Mouse (Mus musculus) adrenal gland, postnatal 10 days (tissue): Measurements from ENCODE around the gene Timm17a. TPM values are rescaled to one million over a fixed set of nuclear protein-coding genes. Genes with fewer than 3 reads are reported as not detected.

ENCODE experiments used
- DNase-seq: peaks from one replicate; pipeline ENCODE4 v3.0.0; 2021; ENCODE audit warnings: mixed read lengths
- total RNA-seq, 2 experiments: library from RNA; stranded (reverse); gene quantifications; 2 replicates each; pipeline ENCODE4 v1.2.3; 2021

The Timm17a gene
- total RNA-seq, 2 experiments from 2014 or later = 277 to 292 TPM

- DNase-seq = peak; percentile 92
Measured at GRCm38 (mm10) chr1:135280646-135281045, 32.9 kb downstream of the Timm17a start.

GRCm38 (mm10) chr1:135271371-135271770 is 42.2 kb downstream of the Timm17a start:
- DNase-seq = no peak

- no peak for DNase-seq
Measured at GRCm38 (mm10) chr1:135267663-135268446, 45.7 kb downstream of the Timm17a start.

- DNase-seq = peak; percentile 29
Measured at GRCm38 (mm10) chr1:135265834-135266233, 47.7 kb downstream of the Timm17a start.

GRCm38 (mm10) chr1:135263316-135263715 is 50.3 kb downstream of the Timm17a start:
- no peak for DNase-seq

- DNase-seq = no peak
Measured at GRCm38 (mm10) chr1:135262329-135262728, 51.2 kb downstream of the Timm17a start.

GRCm38 (mm10) chr1:135260931-135261330 is 52.6 kb downstream of the Timm17a start:
- no peak for DNase-seq

- peak; percentile 87 for DNase-seq
Measured at GRCm38 (mm10) chr1:135259128-135259436, 54.5 kb downstream of the Timm17a start.

GRCm38 (mm10) chr1:135258380-135259127 is 55.0 kb downstream of the Timm17a start, which contains the start of gene Elf3:
TSS of gene Elf3 (minus strand) at chr1:135258568.
- peak; percentile 74 for DNase-seq

GRCm38 (mm10) chr1:135256299-135256698 is 57.3 kb downstream of the Timm17a start:
- peak; percentile 35 for DNase-seq

GRCm38 (mm10) chr1:135252854-135253253 is 60.7 kb downstream of the Timm17a start:
- DNase-seq = no peak

GRCm38 (mm10) chr1:135251405-135251804 is 62.2 kb downstream of the Timm17a start:
- DNase-seq = no peak

GRCm38 (mm10) chr1:135250706-135251105 is 62.9 kb downstream of the Timm17a start:
- DNase-seq = no peak

GRCm38 (mm10) chr1:135248434-135248850 is 65.1 kb downstream of the Timm17a start:
- DNase-seq = no peak

Other genes with a start within 250 kb of the Timm17a start
- 10 to 100 TPM; 20.5 to 28.4 TPM for gene Lgr6, start 208.5 kb downstream of the Timm17a start, total RNA-seq
- 1 to 10 TPM; 1.8 to 2.5 TPM for gene Ptpn7, start 181.1 kb downstream of the Timm17a start, total RNA-seq
- 10 to 100 TPM; 49.2 to 57.7 TPM for gene Arl8a, start 167.0 kb downstream of the Timm17a start, total RNA-seq
- gene Gpr37l1, start 146.1 kb downstream of the Timm17a start, total RNA-seq = 1 to 10 TPM; 1.3 to 2.8 TPM
- gene Elf3, start 55.2 kb downstream of the Timm17a start, total RNA-seq = under 1 TPM; 0.21 to 0.39 TPM
- 10 to 100 TPM; 40.0 to 56.1 TPM for gene Rnpep, start 29.7 kb downstream of the Timm17a start, total RNA-seq
- gene Lmod1, start 11.0 kb upstream of the Timm17a start, total RNA-seq = 1 to 10 TPM; 1.7 to 3.8 TPM
- gene Shisa4, start 61.5 kb upstream of the Timm17a start, total RNA-seq = 10 to 100 TPM; 13.9 to 31.8 TPM
- gene Ipo9, start 116.7 kb upstream of the Timm17a start, total RNA-seq = 100 to 1,000 TPM in 1 of 2 experiments, 10 to 100 TPM in 1; 80.6 to 113 TPM